In the genomic region with DNA sequence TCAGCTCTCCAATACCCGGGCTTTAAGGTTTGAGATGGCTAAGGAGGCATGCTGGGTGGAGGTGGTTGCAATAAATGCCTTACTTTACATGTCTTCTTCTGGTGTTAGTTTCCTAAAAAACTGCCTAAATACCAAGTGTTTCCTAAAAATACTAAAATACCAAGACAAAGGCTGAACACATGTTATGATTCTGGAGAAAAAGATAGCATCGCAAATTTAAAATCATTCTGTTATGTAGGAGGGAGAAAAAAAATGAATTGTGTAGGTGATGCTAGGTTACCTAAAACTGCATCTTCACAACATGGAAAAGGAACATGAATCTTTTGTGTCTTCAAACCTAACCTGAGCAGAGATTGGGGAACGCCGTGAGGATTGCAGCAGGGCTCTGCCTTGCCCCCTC, we compare ENCODE assay signal across 20 mouse cellular contexts.
"Had no signal": no experiment of that assay in that cellular context is flagged by ENCODE, and none has a peak within 500 bp of the region (broad histone marks: within the 10 kb centered on the region; RNA-seq: fewer than 3 reads in every experiment).

No protein-coding gene starts in this region.

- DNase-seq: kidney, adult 2 months; kidney, postnatal 10 days; kidney, postnatal 36 days; liver; lung, adult 18-20 months; lung, postnatal 10 days; lung, postnatal 36 days; retina, postnatal 1 day; thymus, postnatal 25 days had no signal

- H3K4me3 ChIP-seq: kidney, embryonic 15.5 days; limb, embryonic 10.5 days; limb, embryonic 13.5 days; liver, embryonic 12.5 days; liver, embryonic 15.5 days; lung, embryonic 15.5 days; megakaryocyte, embryonic 14.5 days; midbrain, embryonic 10.5 days; myocyte; neural tube, embryonic 13.5 days had no signal

- H3K27ac ChIP-seq: kidney, embryonic 15.5 days; limb, embryonic 10.5 days; limb, embryonic 13.5 days; liver, embryonic 12.5 days; liver, embryonic 15.5 days; lung, embryonic 15.5 days; midbrain, embryonic 10.5 days; neural tube, embryonic 13.5 days; stomach, postnatal 0 days had no signal
